Mouse (Mus musculus) G1E (cell line): ENCODE measurements at regions not wholly inside any gene's neighbourhood (a gene's known extent, or its start where the extent isn't known, plus 50 kb on each side); places are given as distances from the start of the nearest gene placed in this dataset.

Experiments used
- ATAC-seq: 2 replicates; pipeline ENCODE4 v1.8.0; 2016; ENCODE audit warnings: mild to moderate bottlenecking; ENCODE audit not compliant: insufficient number of reproducible peaks, poor library complexity, low FRiP score, severe bottlenecking; ENCODE audit errors: extremely low read depth
- DNase-seq: peaks from one replicate; pipeline ENCODE4 v3.0.0; 2012; ENCODE audit warnings: low spot score
- H3K27me3 ChIP-seq: 2 replicates; pipeline ENCODE4 v1.6.1; 2012; ENCODE audit warnings: mild to moderate bottlenecking, low read length, inconsistent platforms; ENCODE audit not compliant: insufficient read depth
- H3K36me3 ChIP-seq: replicated peaks from 2 replicates; pipeline ENCODE3; 2012; ENCODE audit warnings: mild to moderate bottlenecking, inconsistent platforms
- H3K4me1 ChIP-seq: 2 replicates; pipeline ENCODE4 v1.6.1; 2012; ENCODE audit warnings: low read depth, low read length, inconsistent platforms, mixed read lengths; ENCODE audit not compliant: insufficient read depth
- H3K4me3 ChIP-seq: 2 replicates; pipeline ENCODE4 v1.5.1; 2012; ENCODE audit warnings: low read depth, mild to moderate bottlenecking, inconsistent platforms, low read length, moderate library complexity, mixed read lengths
- H3K9me3 ChIP-seq: replicated peaks from 2 replicates; pipeline ENCODE4 v1.6.1; 2012; ENCODE audit warnings: inconsistent platforms
- CTCF ChIP-seq: IDR thresholded peaks from 2 replicates; pipeline ENCODE4 v1.5.1; 2012; ENCODE audit warnings: low read depth, low read length, inconsistent platforms, mixed read lengths
- GATA1 ChIP-seq: IDR thresholded peaks from 2 replicates; pipeline ENCODE4 v1.6.1; 2012; ENCODE audit warnings: borderline replicate concordance, low read length, inconsistent platforms, mixed read lengths
- GATA2 ChIP-seq: IDR thresholded peaks from 2 replicates; pipeline ENCODE4 v1.6.1; 2012; ENCODE audit warnings: low read depth, low read length, inconsistent platforms, borderline replicate concordance
- POLR2AphosphoS5 ChIP-seq: IDR thresholded peaks from 2 replicates; pipeline ENCODE4 v1.6.1; 2012; ENCODE audit warnings: low read depth, low read length, inconsistent platforms; ENCODE audit not compliant: insufficient replicate concordance
- TAL1 ChIP-seq: conservative IDR thresholded peaks from 2 replicates; pipeline ENCODE4 v1.6.1; 2012; ENCODE audit warnings: low read depth, low read length, inconsistent platforms, mixed read lengths

DNA sequence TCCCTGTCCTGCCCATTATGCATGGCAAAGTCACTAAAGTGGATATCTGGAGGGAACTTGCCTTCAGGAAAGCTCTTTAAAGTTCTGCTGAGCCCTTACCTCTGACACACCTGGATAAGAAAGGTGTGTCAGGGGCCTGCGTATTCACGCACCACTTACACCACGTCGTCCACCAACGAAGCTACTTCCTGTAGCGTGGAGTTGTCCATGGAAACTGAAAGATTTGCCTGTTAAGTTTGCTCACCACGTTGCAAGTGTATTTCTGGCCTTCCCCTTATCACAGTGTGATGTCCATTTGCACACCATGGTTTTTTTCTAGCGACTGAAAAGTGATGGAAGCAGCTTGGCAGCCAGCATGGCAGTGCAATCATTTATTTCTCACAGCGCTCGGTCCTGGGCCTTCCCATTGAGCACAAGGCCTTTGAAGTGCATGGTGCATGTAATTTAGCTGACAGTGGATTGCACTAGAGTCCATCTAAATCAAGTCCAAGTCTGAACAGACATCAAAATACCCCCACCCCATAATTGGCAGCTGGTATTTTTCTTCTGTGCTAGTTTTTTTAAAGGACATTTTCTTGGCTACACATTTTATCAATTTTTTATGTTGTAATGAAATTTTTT, 210.3 kb downstream of the Nova1 start:
- no peak for ATAC-seq
- Histone ChIP-seq H3K4me3 (no peak overlapping the region), H3K9me3 (no peaks in the 10 kb centered on the region), H3K36me3 (no peaks in the 10 kb centered on the region), H3K27me3 (no peaks in the 10 kb centered on the region), H3K4me1 (peaks cover 47% of the 10 kb centered on the region)
- TF ChIP-seq TAL1 (no peak), GATA1 (no peak), CTCF (no peak), GATA2 (no peak), POLR2AphosphoS5 (no peak)
- DNase-seq: no peak

DNA sequence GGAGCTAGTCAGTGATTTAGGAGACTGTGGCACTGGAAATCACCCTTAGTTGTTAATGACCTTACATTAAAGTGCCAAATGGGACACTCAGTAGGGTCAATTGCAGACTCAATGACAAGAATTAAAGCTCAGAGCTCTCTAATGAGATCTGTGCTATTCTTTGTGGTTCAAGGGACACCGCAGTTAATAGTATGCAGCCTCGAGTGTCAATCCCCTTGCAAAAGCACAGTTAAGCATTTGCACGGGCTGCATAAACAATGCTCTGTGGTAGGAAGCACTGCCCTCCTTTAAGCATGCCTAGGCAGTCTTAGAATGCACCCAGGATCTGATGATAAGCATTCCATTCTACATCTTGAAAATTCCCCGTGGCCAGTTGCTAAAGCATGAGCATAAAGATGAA, 221.5 kb downstream of the Nova1 start:
- Histone ChIP-seq H3K9me3 (no peaks in the 10 kb centered on the region), H3K27me3 (no peaks in the 10 kb centered on the region), H3K36me3 (no peaks in the 10 kb centered on the region), H3K4me1 (peaks cover 4% of the 10 kb centered on the region; the same call in 1 of the 2 replicates), H3K4me3 (no peak overlapping the region)
- DNase-seq (no peak), ATAC-seq (no peak)
- TF ChIP-seq GATA2: no peak
- no peak for TF ChIP-seq TAL1
- TF ChIP-seq POLR2AphosphoS5: no peak
- TF ChIP-seq GATA1: no peak
- no peak for TF ChIP-seq CTCF

DNA sequence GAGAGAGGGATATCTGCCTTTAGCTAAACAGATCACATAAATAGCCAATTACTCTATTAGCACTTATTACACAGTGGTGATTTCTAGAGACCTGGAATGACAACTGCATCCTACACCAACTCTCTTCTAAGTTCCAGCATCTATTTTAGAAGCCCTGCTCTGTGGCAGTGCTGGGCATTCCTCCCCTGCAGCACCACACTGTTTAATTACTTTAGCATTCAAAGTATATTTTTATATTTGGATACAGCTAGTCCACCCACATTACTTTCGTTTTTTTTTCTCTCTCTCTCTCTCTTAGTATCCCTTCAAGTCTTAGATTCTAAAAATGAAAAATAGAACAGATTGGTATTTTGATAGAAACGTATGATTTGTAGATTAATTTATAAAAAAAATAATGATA, 250.1 kb downstream of the Nova1 start:
- H3K9me3 ChIP-seq: no peaks in the 10 kb centered on the region
- H3K4me3 ChIP-seq: no peak overlapping the region
- H3K36me3 ChIP-seq: no peaks in the 10 kb centered on the region
- DNase-seq (no peak), ATAC-seq (no peak)
- TF ChIP-seq POLR2AphosphoS5: no peak
- no peak for TF ChIP-seq GATA2
- no peak for TF ChIP-seq CTCF
- no peak for TF ChIP-seq GATA1
- no peak for TF ChIP-seq TAL1
- H3K27me3 ChIP-seq: no peaks in the 10 kb centered on the region
- H3K4me1 ChIP-seq: no peaks in the 10 kb centered on the region

DNA sequence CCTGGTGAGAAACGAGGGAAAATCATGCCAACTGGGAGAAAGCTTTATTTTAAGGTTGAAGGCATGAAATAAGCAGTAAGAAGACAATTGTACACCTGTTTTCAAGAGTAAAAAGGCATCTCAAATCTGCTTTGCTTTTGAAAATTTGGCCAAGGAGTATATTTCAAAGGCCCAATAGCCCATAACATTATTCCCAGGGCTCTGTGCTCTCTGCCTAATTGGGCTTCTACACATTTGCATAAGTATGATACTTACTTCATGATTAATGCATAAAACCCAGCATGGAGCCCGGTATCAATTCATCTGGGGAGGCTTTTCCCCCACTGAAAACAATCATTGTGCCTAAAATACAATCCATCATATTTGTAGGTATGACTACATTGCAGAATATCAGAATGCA, 252.4 kb downstream of the Nova1 start:
- no peak for DNase-seq
- H3K9me3 ChIP-seq: no peaks in the 10 kb centered on the region
- no peak for ATAC-seq

DNA sequence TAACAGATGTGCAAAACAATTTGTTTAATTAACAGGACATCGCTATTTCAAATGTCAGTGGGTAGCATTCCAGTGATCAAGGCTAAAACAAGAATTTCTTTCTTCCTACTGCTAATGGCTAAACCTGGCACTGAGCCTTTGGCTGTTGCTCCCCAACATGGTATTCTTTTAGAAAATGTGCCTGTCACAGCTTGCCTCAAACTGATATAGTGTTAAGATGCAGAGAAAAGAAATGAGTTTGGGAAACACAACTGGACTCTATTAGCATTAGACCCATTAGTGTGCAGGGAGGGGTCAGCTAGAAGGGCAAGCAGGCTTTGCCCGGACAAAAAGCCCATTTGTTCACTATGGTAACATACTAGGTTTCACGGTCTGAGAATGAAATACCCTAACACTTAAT, 297.8 kb downstream of the Nova1 start:
- ATAC-seq (no peak), DNase-seq (no peak)
- H3K9me3 ChIP-seq: no peaks in the 10 kb centered on the region
- H3K4me1 ChIP-seq: no peaks in the 10 kb centered on the region
- H3K4me3 ChIP-seq: no peak overlapping the region
- H3K36me3 ChIP-seq: no peaks in the 10 kb centered on the region
- TF ChIP-seq GATA1 (no peak), GATA2 (no peak), POLR2AphosphoS5 (no peak), TAL1 (no peak), CTCF (no peak)
- H3K27me3 ChIP-seq: no peaks in the 10 kb centered on the region

More for the DNA sequence above, 252.4 kb downstream of the Nova1 start:
- no peaks in the 10 kb centered on the region for H3K4me1 ChIP-seq
- H3K4me3 ChIP-seq: no peak overlapping the region
- H3K27me3 ChIP-seq: no peaks in the 10 kb centered on the region
- no peak for TF ChIP-seq POLR2AphosphoS5
- no peak for TF ChIP-seq GATA2
- no peak for TF ChIP-seq GATA1
- TF ChIP-seq CTCF: no peak
- no peak for TF ChIP-seq TAL1
- H3K36me3 ChIP-seq: no peaks in the 10 kb centered on the region

DNA sequence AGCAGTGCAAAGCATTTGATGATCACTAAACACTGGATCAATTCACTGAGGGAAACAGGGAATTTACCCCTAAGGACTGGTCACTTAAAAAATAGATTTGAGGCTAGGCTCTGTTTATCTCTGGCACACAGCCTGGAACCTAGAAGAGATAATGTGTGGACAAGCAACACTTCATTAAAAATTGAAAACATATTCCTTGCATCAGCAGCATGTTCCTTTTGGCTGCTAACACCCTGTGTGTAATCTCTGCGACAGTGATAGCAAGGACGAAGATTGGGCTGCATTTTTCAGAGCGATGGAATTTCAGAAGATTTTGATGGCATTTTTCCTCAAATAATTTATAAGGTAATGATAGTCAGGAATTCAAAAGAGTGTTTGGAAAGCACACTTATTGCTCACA, 310.9 kb downstream of the Nova1 start:
- H3K9me3 ChIP-seq: 0 out of 2 replicates have a peak, but pooled peaks cover 3% of the 10 kb centered on the region
- DNase-seq (no peak), ATAC-seq (no peak)
- no peaks in the 10 kb centered on the region for H3K36me3 ChIP-seq
- H3K27me3 ChIP-seq: no peaks in the 10 kb centered on the region
- H3K4me3 ChIP-seq: no peak overlapping the region
- H3K4me1 ChIP-seq: no peaks in the 10 kb centered on the region
- TF ChIP-seq CTCF: no peak
- TF ChIP-seq GATA2: no peak
- no peak for TF ChIP-seq POLR2AphosphoS5
- no peak for TF ChIP-seq TAL1
- no peak for TF ChIP-seq GATA1
